Comparison of ENCODE assay signal across 35 mouse cellular contexts in genomic region chr17:34280499-34281038, GRCm38 (mm10). TPM values are rescaled to one million over a fixed set of nuclear protein-coding genes. Genes with fewer than 3 reads are reported as not detected.
DNase-seq lines count a peak whose midpoint lies in the region; ATAC-seq and TF ChIP-seq lines count a peak whose summit lies in the region.
"Had no signal": no experiment of that assay in that cellular context is flagged by ENCODE, and none has a peak within 500 bp of the region (broad histone marks: within the 10 kb centered on the region; RNA-seq: fewer than 3 reads in every experiment).

No protein-coding gene starts in this region.

- H3K4me1 ChIP-seq in heart, embryonic 14.5 days (ENCODE audit: control insufficient read depth in 2 of 2, insufficient read depth in 2 of 2, low read length in 2 of 2): no peaks in the 10 kb centered on the region
- no peaks in the 10 kb centered on the region for H3K4me1 ChIP-seq in liver, embryonic 15.5 days (replicated peaks)
- no peaks in the 10 kb centered on the region for H3K4me1 ChIP-seq in liver, postnatal 0 days (ENCODE audit: insufficient read depth)
- H3K4me1 ChIP-seq in embryonic facial prominence, embryonic 15.5 days: no peaks in the 10 kb centered on the region
- H3K4me1 ChIP-seq in stomach, postnatal 0 days (replicated peaks; ENCODE audit: control insufficient read depth, insufficient read depth): no peaks in the 10 kb centered on the region
- H3K4me1 ChIP-seq: forebrain, embryonic 12.5 days; hindbrain, embryonic 15.5 days; lung, embryonic 15.5 days had no signal

- no peak for TF ChIP-seq EP300 in liver, postnatal 0 days (IDR thresholded peaks at IDR 0.05; ENCODE audit: low read depth)
- TF ChIP-seq EP300 in stomach, postnatal 0 days (optimal IDR thresholded peaks at IDR 0.05): no peak

- intact Hi-C loops in heart, postnatal 25 days (cut with DNase I): no loop called here

- no peak overlapping the region for H3K4me2 ChIP-seq in heart, embryonic 14.5 days (ENCODE audit: low read length)
- no peak overlapping the region for H3K4me2 ChIP-seq in liver, embryonic 15.5 days
- no peak overlapping the region for H3K4me2 ChIP-seq in liver, postnatal 0 days (ENCODE audit: low read depth, low read length)
- H3K4me2 ChIP-seq in embryonic facial prominence, embryonic 15.5 days (replicated peaks): no peak overlapping the region
- no peak overlapping the region for H3K4me2 ChIP-seq in stomach, postnatal 0 days (replicated peaks; ENCODE audit: low read depth)
- H3K4me2 ChIP-seq: forebrain, embryonic 12.5 days; hindbrain, embryonic 15.5 days; lung, embryonic 15.5 days; midbrain, embryonic 11.5 days had no signal

- no peaks in the 10 kb centered on the region for H3K27me3 ChIP-seq in heart, embryonic 14.5 days (ENCODE audit: control insufficient read depth, insufficient read depth, low read length)
- H3K27me3 ChIP-seq in liver, embryonic 15.5 days: no peaks in the 10 kb centered on the region
- H3K27me3 ChIP-seq in liver, postnatal 0 days (ENCODE audit: insufficient read depth, low read length): no peaks in the 10 kb centered on the region; the same call in 1 of the 2 replicates
- no peaks in the 10 kb centered on the region for H3K27me3 ChIP-seq in embryonic facial prominence, embryonic 15.5 days
- H3K27me3 ChIP-seq in stomach, postnatal 0 days (ENCODE audit: control insufficient read depth, insufficient read depth, low read length): no peaks in the 10 kb centered on the region
- H3K27me3 ChIP-seq: forebrain, embryonic 12.5 days; hindbrain, embryonic 15.5 days; lung, embryonic 15.5 days had no signal

- WGBS in heart, embryonic 14.5 days: 61% methylated on average over 1 of the region's 1 CpGs
- 29% methylated on average over 1 of the region's 1 CpGs for WGBS in liver, embryonic 15.5 days (ENCODE audit: insufficient replicate concordance)
- WGBS in liver, postnatal 0 days (ENCODE audit: insufficient replicate concordance): 64% methylated on average over 1 of the region's 1 CpGs
- 74% methylated on average over 1 of the region's 1 CpGs for WGBS in embryonic facial prominence, embryonic 15.5 days
- 71% methylated on average over 1 of the region's 1 CpGs for WGBS in stomach, postnatal 0 days

- no peak for DNase-seq in heart, postnatal 25 days (ENCODE audit: low spot score)
- no peak for DNase-seq in liver, postnatal 0 days
- no peak for DNase-seq in stomach, postnatal 0 days (ENCODE audit: low spot score)
- DNase-seq in yolk sac, embryonic 10.5 days (ENCODE audit: low spot score): no peak
- DNase-seq: adrenal gland, adult 2 months; adrenal gland, postnatal 36 days; cerebellum, adult 18-20 months; cerebellum, postnatal 10 days; forebrain, postnatal 0 days; kidney, adult 8-10 months; kidney, postnatal 10 days; layer of hippocampus, adult 9-11 months; right cerebral cortex, postnatal 25 days; thymus, adult 18-20 months; thymus, postnatal 25 days had no signal

- no peak overlapping the region for H3K27ac ChIP-seq in heart, embryonic 14.5 days (replicated peaks in 1 of 2; ENCODE audit: control insufficient read depth in 1 of 2, insufficient read depth in 1 of 2, low read depth in 2 of 2, low read length in 2 of 2)
- no peak overlapping the region for H3K27ac ChIP-seq in liver, embryonic 15.5 days (replicated peaks)
- no peak overlapping the region for H3K27ac ChIP-seq in liver, postnatal 0 days (ENCODE audit: low read depth)
- H3K27ac ChIP-seq in embryonic facial prominence, embryonic 15.5 days (replicated peaks): no peak overlapping the region
- no peak overlapping the region for H3K27ac ChIP-seq in stomach, postnatal 0 days (replicated peaks)
- H3K27ac ChIP-seq: forebrain, embryonic 12.5 days; hindbrain, embryonic 15.5 days; liver, embryonic 14.5 days; lung, embryonic 15.5 days had no signal

- peaks cover 5% of the 10 kb centered on the region; the same call in 1 of the 2 replicates for H3K9me3 ChIP-seq in heart, embryonic 14.5 days (ENCODE audit: control insufficient read depth, low read length)
- H3K9me3 ChIP-seq in liver, embryonic 15.5 days (replicated peaks): no peaks in the 10 kb centered on the region
- no peaks in the 10 kb centered on the region for H3K9me3 ChIP-seq in liver, postnatal 0 days (ENCODE audit: low read length)
- H3K9me3 ChIP-seq in embryonic facial prominence, embryonic 15.5 days (replicated peaks): 0 out of 2 replicates have a peak, but pooled peaks cover 3% of the 10 kb centered on the region
- H3K9me3 ChIP-seq in stomach, postnatal 0 days (ENCODE audit: control insufficient read depth, low read length): no peaks in the 10 kb centered on the region
- H3K9me3 ChIP-seq: forebrain, embryonic 12.5 days; hindbrain, embryonic 15.5 days; lung, embryonic 15.5 days had no signal

- ATAC-seq in heart, embryonic 14.5 days (ENCODE audit: insufficient number of reproducible peaks, insufficient read depth, low FRiP score, low read depth): peak; percentile 17; the same call in 1 of the 2 replicates
- peak; percentile 28; the same call in 1 of the 2 replicates for ATAC-seq in liver, embryonic 15.5 days (ENCODE audit: insufficient read depth)
- no peak for ATAC-seq in liver, postnatal 0 days
- ATAC-seq in embryonic facial prominence, embryonic 15.5 days (ENCODE audit: insufficient number of reproducible peaks, low FRiP score, low TSS enrichment, low read depth): peak; percentile 67
- peak; percentile 29; the same call in 1 of the 2 replicates for ATAC-seq in stomach, postnatal 0 days (ENCODE audit: low FRiP score, low TSS enrichment)
- ATAC-seq: CD4-positive, CD25-positive, alpha-beta regulatory T cell, adult 4 months; forebrain, postnatal 0 days had no signal

- H3K36me3 ChIP-seq in heart, embryonic 14.5 days (ENCODE audit: control insufficient read depth, insufficient read depth, low read length): no peaks in the 10 kb centered on the region
- H3K36me3 ChIP-seq in liver, embryonic 15.5 days (replicated peaks): no peaks in the 10 kb centered on the region
- no peaks in the 10 kb centered on the region for H3K36me3 ChIP-seq in liver, postnatal 0 days (replicated peaks; ENCODE audit: insufficient read depth, low read length)
- no peaks in the 10 kb centered on the region for H3K36me3 ChIP-seq in embryonic facial prominence, embryonic 15.5 days
- H3K36me3 ChIP-seq in stomach, postnatal 0 days (ENCODE audit: control insufficient read depth, insufficient read depth, low read length): no peaks in the 10 kb centered on the region
- H3K36me3 ChIP-seq: forebrain, embryonic 12.5 days; hindbrain, embryonic 15.5 days; lung, embryonic 15.5 days had no signal

- no peak for TF ChIP-seq CTCF in liver, postnatal 0 days (IDR thresholded peaks at IDR 0.05; ENCODE audit: low read depth)
- TF ChIP-seq CTCF in stomach, postnatal 0 days (IDR thresholded peaks at IDR 0.05; ENCODE audit: low read depth): no peak

- no peak overlapping the region for H3K9ac ChIP-seq in heart, embryonic 14.5 days (ENCODE audit: low read length)
- no peak overlapping the region for H3K9ac ChIP-seq in liver, embryonic 15.5 days
- H3K9ac ChIP-seq in liver, postnatal 0 days (replicated peaks): no peak overlapping the region
- H3K9ac ChIP-seq in embryonic facial prominence, embryonic 15.5 days: no peak overlapping the region
- no peak overlapping the region for H3K9ac ChIP-seq in stomach, postnatal 0 days (ENCODE audit: low read length)
- H3K9ac ChIP-seq: forebrain, embryonic 12.5 days; forebrain, postnatal 0 days; hindbrain, embryonic 15.5 days; liver, embryonic 14.5 days; lung, embryonic 15.5 days had no signal

- H3K4me3 ChIP-seq in heart, embryonic 14.5 days (ENCODE audit: control insufficient read depth in 1 of 2, insufficient read depth in 1 of 2, low read depth in 1 of 2, low read length in 2 of 2): no peak overlapping the region
- H3K4me3 ChIP-seq in liver, embryonic 15.5 days (replicated peaks): no peak overlapping the region
- no peak overlapping the region for H3K4me3 ChIP-seq in liver, postnatal 0 days (ENCODE audit: low read depth, low read length)
- H3K4me3 ChIP-seq in embryonic facial prominence, embryonic 15.5 days (replicated peaks): no peak overlapping the region
- no peak overlapping the region for H3K4me3 ChIP-seq in stomach, postnatal 0 days (ENCODE audit: low read depth, low read length)
- H3K4me3 ChIP-seq: forebrain, embryonic 12.5 days; hindbrain, embryonic 15.5 days; lung, embryonic 15.5 days had no signal

RNA-seq across cellular contexts. Expression of gene H2-Aa, which starts 7.1 kb away (rescaled TPM):
- polyA plus RNA-seq in heart, embryonic 14.5 days (2014; fragmentation: Nextera tagmentation; extraction: Ambion mirVana): 1.2 and 2.5 TPM in 2 replicates
- 10 to 100 TPM; 13.9 to 14.3 TPM for total RNA-seq in heart, postnatal 25 days (2021)
- polyA plus RNA-seq in liver, embryonic 15.5 days (2015; fragmentation: Nextera tagmentation; extraction: Ambion mirVana): 2.6 and 2.8 TPM in 2 replicates
- polyA plus RNA-seq in liver, postnatal 0 days (2015; fragmentation: Nextera tagmentation; extraction: Ambion mirVana): 12.0 and 15.3 TPM in 2 replicates
- 2.7 and 4.6 TPM in 2 replicates for polyA plus RNA-seq in embryonic facial prominence, embryonic 15.5 days (2015; fragmentation: Nextera tagmentation; extraction: Ambion mirVana)
- 6.8 and 8.2 TPM in 2 replicates for polyA plus RNA-seq in stomach, postnatal 0 days (2015; fragmentation: Nextera tagmentation; extraction: Ambion mirVana)
- polyA plus RNA-seq: forebrain, embryonic 12.5 days; midbrain, embryonic 11.5 days had no signal

RNA-seq across cellular contexts. Expression of gene H2-Ab1, which starts 23.1 kb away (rescaled TPM):
- 7.0 and 10.0 TPM in 2 replicates for polyA plus RNA-seq in heart, embryonic 14.5 days (2014; fragmentation: Nextera tagmentation; extraction: Ambion mirVana)
- total RNA-seq in heart, postnatal 25 days (2021): 10 to 100 TPM in 1 of 2 experiments, 1 to 10 TPM in 1; 9.2 to 12.6 TPM
- polyA plus RNA-seq in liver, embryonic 15.5 days (2015; fragmentation: Nextera tagmentation; extraction: Ambion mirVana): 6.6 and 9.3 TPM in 2 replicates
- polyA plus RNA-seq in liver, postnatal 0 days (2015; fragmentation: Nextera tagmentation; extraction: Ambion mirVana): 22.7 and 24.9 TPM in 2 replicates
- 10.8 and 11.7 TPM in 2 replicates for polyA plus RNA-seq in embryonic facial prominence, embryonic 15.5 days (2015; fragmentation: Nextera tagmentation; extraction: Ambion mirVana)
- polyA plus RNA-seq in stomach, postnatal 0 days (2015; fragmentation: Nextera tagmentation; extraction: Ambion mirVana): 19.3 and 20.1 TPM in 2 replicates

RNA-seq across cellular contexts. Expression of gene H2-Eb1, which starts 25.1 kb away (rescaled TPM):
- polyA plus RNA-seq in heart, embryonic 14.5 days (2014; fragmentation: Nextera tagmentation; extraction: Ambion mirVana): 2.6 and 3.0 TPM in 2 replicates
- total RNA-seq in heart, postnatal 25 days (2021): 10 to 100 TPM; 13.4 to 14.8 TPM
- 1.7 and 1.8 TPM in 2 replicates for polyA plus RNA-seq in liver, embryonic 15.5 days (2015; fragmentation: Nextera tagmentation; extraction: Ambion mirVana)
- polyA plus RNA-seq in liver, postnatal 0 days (2015; fragmentation: Nextera tagmentation; extraction: Ambion mirVana): 8.2 and 9.3 TPM in 2 replicates
- polyA plus RNA-seq in embryonic facial prominence, embryonic 15.5 days (2015; fragmentation: Nextera tagmentation; extraction: Ambion mirVana): 3.6 and 5.0 TPM in 2 replicates
- 5.6 and 6.7 TPM in 2 replicates for polyA plus RNA-seq in stomach, postnatal 0 days (2015; fragmentation: Nextera tagmentation; extraction: Ambion mirVana)

RNA-seq across cellular contexts. Expression of gene H2-Ob, which starts 41.9 kb away (rescaled TPM):
- polyA plus RNA-seq in heart, embryonic 14.5 days (2014; fragmentation: Nextera tagmentation; extraction: Ambion mirVana): not detected in 2 replicates
- total RNA-seq in heart, postnatal 25 days (2021): 1 to 10 TPM in 1 of 2 experiments, under 1 TPM in 1; 0.70 to 1.5 TPM
- 0.31 and 0.51 TPM in 2 replicates for polyA plus RNA-seq in liver, embryonic 15.5 days (2015; fragmentation: Nextera tagmentation; extraction: Ambion mirVana)
- 1.1 and 1.2 TPM in 2 replicates for polyA plus RNA-seq in liver, postnatal 0 days (2015; fragmentation: Nextera tagmentation; extraction: Ambion mirVana)
- polyA plus RNA-seq in embryonic facial prominence, embryonic 15.5 days (2015; fragmentation: Nextera tagmentation; extraction: Ambion mirVana): 0.17 and 0.43 TPM in 2 replicates
- polyA plus RNA-seq in stomach, postnatal 0 days (2015; fragmentation: Nextera tagmentation; extraction: Ambion mirVana): 0.13 and 0.16 TPM in 2 replicates
- polyA plus RNA-seq: forebrain, embryonic 12.5 days; midbrain, embryonic 11.5 days; neural tube, embryonic 14.5 days had no signal

RNA-seq across cellular contexts. Expression of gene H2-Eb2, which starts 44.9 kb away (rescaled TPM):
- polyA plus RNA-seq in heart, embryonic 14.5 days (2014; fragmentation: Nextera tagmentation; extraction: Ambion mirVana): not detected in 2 replicates
- total RNA-seq in heart, postnatal 25 days (2021): not detected
- polyA plus RNA-seq in liver, embryonic 15.5 days (2015; fragmentation: Nextera tagmentation; extraction: Ambion mirVana): not detected in 2 replicates
- not detected in 2 replicates for polyA plus RNA-seq in liver, postnatal 0 days (2015; fragmentation: Nextera tagmentation; extraction: Ambion mirVana)
- polyA plus RNA-seq in embryonic facial prominence, embryonic 15.5 days (2015; fragmentation: Nextera tagmentation; extraction: Ambion mirVana): not detected in 2 replicates
- polyA plus RNA-seq in stomach, postnatal 0 days (2015; fragmentation: Nextera tagmentation; extraction: Ambion mirVana): not detected in 2 replicates
- total RNA-seq: adrenal gland, adult 2 months; adrenal gland, postnatal 36 days; forebrain, postnatal 0 days; gastrocnemius, adult 8-10 months; gastrocnemius, postnatal 4 days; heart, adult 8-10 months; hematopoietic stem cell, adult 5-6 weeks; left cerebral cortex, adult 18-20 months; left cerebral cortex, postnatal 14 days had no signal
- polyA plus RNA-seq: cortical plate, adult 2 months; forebrain, embryonic 12.5 days; intestine, embryonic 14.5 days; limb, embryonic 14.5 days; liver, embryonic 14.5 days; midbrain, embryonic 11.5 days; stomach, embryonic 16.5 days had no signal
